Mouse (Mus musculus): ENCODE measurements around the gene 1700030J22Rik. TPM values are rescaled to one million over a fixed set of nuclear protein-coding genes. Genes with fewer than 3 reads are reported as not detected.

The 1700030J22Rik gene
- polyA plus RNA-seq, 1 experiment from 2014 or later = 2.6 TPM

GRCm38 (mm10) chr8:116947589-116947988 is 31.2 kb downstream of the 1700030J22Rik start:
- H3K4me3 ChIP-seq = no peak overlapping the region
- WGBS = 93% methylated on average over 7 of the region's 7 CpGs
- H3K4me1 ChIP-seq = peaks cover 27% of the 10 kb centered on the region
- no peaks in the 10 kb centered on the region for H3K9me3 ChIP-seq
- no peak overlapping the region for H3K9ac ChIP-seq
- H3K36me3 ChIP-seq = peaks cover 7% of the 10 kb centered on the region
- H3K4me2 ChIP-seq (replicated peaks) = no peak overlapping the region
- no peak overlapping the region for H3K27ac ChIP-seq
- no peaks in the 10 kb centered on the region for H3K27me3 ChIP-seq
- no peak for ATAC-seq (ENCODE audit: low FRiP score, low read depth)

- Histone ChIP-seq H3K27me3 (no peaks in the 10 kb centered on the region), H3K36me3 (peaks cover 7% of the 10 kb centered on the region), H3K4me3 (no peak overlapping the region), H3K4me2 (replicated peaks) (no peak overlapping the region), H3K4me1 (peaks cover 25% of the 10 kb centered on the region), H3K27ac (no peak overlapping the region), H3K9ac (no peak overlapping the region), H3K9me3 (no peaks in the 10 kb centered on the region)
- no peak for ATAC-seq (ENCODE audit: low FRiP score, low read depth)
- 88% methylated on average over 6 of the region's 6 CpGs for WGBS
These were observed 31.9 kb downstream of the 1700030J22Rik start for GRCm38 (mm10) chr8:116946851-116947250.

- Histone ChIP-seq H3K27me3 (no peaks in the 10 kb centered on the region), H3K4me3 (no peak overlapping the region), H3K9me3 (no peaks in the 10 kb centered on the region), H3K4me1 (peaks cover 24% of the 10 kb centered on the region), H3K9ac (peak overlapping the region; percentile 53; the same call in 1 of the 2 replicates), H3K4me2 (replicated peaks) (no peak overlapping the region), H3K27ac (no peak overlapping the region), H3K36me3 (peaks cover 7% of the 10 kb centered on the region)
- WGBS = 85% methylated on average over 21 of the region's 21 CpGs
- no peak for ATAC-seq (ENCODE audit: low FRiP score, low read depth)
These were observed 32.4 kb downstream of the 1700030J22Rik start for GRCm38 (mm10) chr8:116946268-116946838.

- H3K27ac ChIP-seq = no peak overlapping the region
- ATAC-seq (ENCODE audit: low FRiP score, low read depth) = no peak
- peaks cover 16% of the 10 kb centered on the region for H3K36me3 ChIP-seq
- H3K9ac ChIP-seq = peak overlapping the region; percentile 89
- H3K4me2 ChIP-seq (replicated peaks) = peak overlapping the region; percentile 97; the same call in 1 of the 2 replicates
- peaks cover 20% of the 10 kb centered on the region for H3K4me1 ChIP-seq
- H3K27me3 ChIP-seq = no peaks in the 10 kb centered on the region
- no peaks in the 10 kb centered on the region for H3K9me3 ChIP-seq
- H3K4me3 ChIP-seq = no peak overlapping the region
- WGBS = 87% methylated on average over 9 of the region's 9 CpGs
These were observed 33.4 kb downstream of the 1700030J22Rik start for GRCm38 (mm10) chr8:116945169-116945910.

- Histone ChIP-seq H3K4me1 (peaks cover 20% of the 10 kb centered on the region), H3K9ac (peak overlapping the region; percentile 89), H3K27ac (no peak overlapping the region), H3K4me3 (peak overlapping the region; percentile 95), H3K36me3 (peaks cover 16% of the 10 kb centered on the region), H3K4me2 (replicated peaks) (peak overlapping the region; percentile 97), H3K9me3 (no peaks in the 10 kb centered on the region), H3K27me3 (no peaks in the 10 kb centered on the region)
- WGBS = 13% methylated on average over 4 of the region's 4 CpGs
- no peak for ATAC-seq (ENCODE audit: low FRiP score, low read depth)
These were observed 34.4 kb downstream of the 1700030J22Rik start for GRCm38 (mm10) chr8:116944385-116944696.

- H3K9ac ChIP-seq = peak overlapping the region; percentile 89
- H3K9me3 ChIP-seq = no peaks in the 10 kb centered on the region
- peak; percentile 79 for ATAC-seq (ENCODE audit: low FRiP score, low read depth)
- H3K27me3 ChIP-seq = no peaks in the 10 kb centered on the region
- H3K36me3 ChIP-seq = peaks cover 16% of the 10 kb centered on the region
- peak overlapping the region; percentile 55; the same call in 1 of the 2 replicates for H3K27ac ChIP-seq
- peaks cover 20% of the 10 kb centered on the region for H3K4me1 ChIP-seq
- WGBS = under 1% methylated on average over 59 of the region's 62 CpGs
- peak overlapping the region; percentile 97 for H3K4me2 ChIP-seq (replicated peaks)
- peak overlapping the region; percentile 95 for H3K4me3 ChIP-seq
These were observed 35.0 kb downstream of the 1700030J22Rik start for GRCm38 (mm10) chr8:116943555-116944384.

GRCm38 (mm10) chr8:116943161-116943554 is 35.6 kb downstream of the 1700030J22Rik start, which contains the start of gene Atmin:
Gene Atmin (plus strand): TSS chr8:116943393.
- Histone ChIP-seq H3K36me3 (peaks cover 19% of the 10 kb centered on the region), H3K9me3 (no peaks in the 10 kb centered on the region), H3K4me2 (replicated peaks) (peak within 1 kb of the TSS; percentile 97), H3K27me3 (no peaks in the 10 kb centered on the region), H3K4me1 (peaks cover 20% of the 10 kb centered on the region), H3K4me3 (peak within 1 kb of the TSS; percentile 95), H3K9ac (peak within 1 kb of the TSS; percentile 89), H3K27ac (peak within 1 kb of the TSS; percentile 55; the same call in 1 of the 2 replicates)
- under 1% methylated on average over 38 of the region's 46 CpGs for WGBS
- ATAC-seq (ENCODE audit: low FRiP score, low read depth) = peak; percentile 85

GRCm38 (mm10) chr8:116942284-116943058 is 36.3 kb downstream of the 1700030J22Rik start:
- peaks cover 20% of the 10 kb centered on the region for H3K4me1 ChIP-seq
- WGBS = 78% methylated on average over 12 of the region's 12 CpGs
- ATAC-seq (ENCODE audit: low FRiP score, low read depth) = no peak
- no peak overlapping the region for H3K4me3 ChIP-seq
- peak overlapping the region; percentile 97 for H3K4me2 ChIP-seq (replicated peaks)
- no peak overlapping the region for H3K9ac ChIP-seq
- no peaks in the 10 kb centered on the region for H3K9me3 ChIP-seq
- peaks cover 23% of the 10 kb centered on the region for H3K36me3 ChIP-seq
- no peaks in the 10 kb centered on the region for H3K27me3 ChIP-seq
- H3K27ac ChIP-seq = no peak overlapping the region

- 87% methylated on average over 6 of the region's 6 CpGs for WGBS
- Histone ChIP-seq H3K9ac (no peak overlapping the region), H3K9me3 (no peaks in the 10 kb centered on the region), H3K27me3 (no peaks in the 10 kb centered on the region), H3K4me2 (replicated peaks) (no peak overlapping the region), H3K4me3 (no peak overlapping the region), H3K27ac (no peak overlapping the region), H3K4me1 (no peaks in the 10 kb centered on the region), H3K36me3 (peaks cover 73% of the 10 kb centered on the region)
- no peak for ATAC-seq (ENCODE audit: low FRiP score, low read depth)
These were observed 43.3 kb downstream of the 1700030J22Rik start for GRCm38 (mm10) chr8:116935506-116935905.

GRCm38 (mm10) chr8:116934976-116935375 is 43.8 kb downstream of the 1700030J22Rik start:
- no peaks in the 10 kb centered on the region for H3K9me3 ChIP-seq
- peaks cover 74% of the 10 kb centered on the region for H3K36me3 ChIP-seq
- H3K9ac ChIP-seq = no peak overlapping the region
- no peaks in the 10 kb centered on the region for H3K4me1 ChIP-seq
- H3K4me3 ChIP-seq = no peak overlapping the region
- H3K27ac ChIP-seq = no peak overlapping the region
- H3K27me3 ChIP-seq = no peaks in the 10 kb centered on the region
- no peak overlapping the region for H3K4me2 ChIP-seq (replicated peaks)
- WGBS = 92% methylated on average over 4 of the region's 4 CpGs
- ATAC-seq (ENCODE audit: low FRiP score, low read depth) = no peak

GRCm38 (mm10) chr8:116928588-116928987 is 50.2 kb downstream of the 1700030J22Rik start:
- Histone ChIP-seq H3K36me3 (peaks cover 73% of the 10 kb centered on the region), H3K27ac (no peak overlapping the region), H3K4me1 (no peaks in the 10 kb centered on the region), H3K4me2 (replicated peaks) (no peak overlapping the region), H3K9me3 (no peaks in the 10 kb centered on the region), H3K4me3 (no peak overlapping the region), H3K27me3 (no peaks in the 10 kb centered on the region), H3K9ac (no peak overlapping the region)
- no peak for ATAC-seq (ENCODE audit: low FRiP score, low read depth)
- 91% methylated on average over 5 of the region's 5 CpGs for WGBS

Data from limb, embryonic 13.5 days (tissue).